Mouse (Mus musculus) monocyte, adult 59 days (primary cell): ENCODE measurements around the gene Ptgs1. TPM values are rescaled to one million over a fixed set of nuclear protein-coding genes. Genes with fewer than 3 reads are reported as not detected.

Experiments
- total RNA-seq, 2 experiments: library from RNA; stranded (reverse); gene quantifications; one replicate each; pipeline ENCODE4 v1.2.4; 2023

Ptgs1 gene
- total RNA-seq: 10 to 100 TPM; 87.8 to 89.9 TPM

DNA sequence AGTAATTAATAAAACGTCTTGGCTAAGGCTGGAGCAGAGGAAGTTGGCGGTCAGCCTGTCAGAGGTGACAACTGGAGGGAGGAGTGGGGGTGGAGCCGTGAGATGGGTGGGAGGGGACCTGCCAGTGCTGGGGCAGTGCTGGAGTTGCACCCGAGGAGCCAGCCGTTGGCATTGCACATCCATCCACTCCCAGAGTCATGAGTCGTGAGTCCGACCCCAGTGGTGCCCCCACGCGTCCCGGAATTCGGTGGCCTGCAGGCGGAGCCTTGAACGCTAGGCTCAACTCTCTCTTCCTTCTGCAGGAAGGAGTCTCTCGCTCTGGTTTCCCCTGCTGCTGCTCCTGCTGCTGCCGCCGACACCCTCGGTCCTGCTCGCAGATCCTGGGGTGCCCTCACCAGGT lies at the start of gene Ptgs1:
Gene Ptgs1, plus strand, starts transcription at position 61 of the 400 bp plus-strand sequence.

Other genes starting within 250 kb of the Ptgs1 start
- 10 to 100 TPM; 53.0 to 57.7 TPM for gene Ndufa8, start 181.0 kb upstream of the Ptgs1 start, total RNA-seq
- gene Morn5, start 181.0 kb upstream of the Ptgs1 start, total RNA-seq: not detected
- not detected for gene Lhx6, start 125.0 kb upstream of the Ptgs1 start, total RNA-seq
- 10 to 100 TPM in 1 of 2 experiments, 1 to 10 TPM in 1; 9.5 to 11.6 TPM for gene Mrrf, start 94.0 kb upstream of the Ptgs1 start, total RNA-seq
- gene Rbm18, start 93.7 kb upstream of the Ptgs1 start, total RNA-seq: 10 to 100 TPM; 27.7 to 28.1 TPM
- gene Olfr338, start 143.1 kb downstream of the Ptgs1 start, total RNA-seq: not detected
- gene Olfr339, start 188.5 kb downstream of the Ptgs1 start, total RNA-seq: not detected
- not detected for gene Olfr340, start 222.2 kb downstream of the Ptgs1 start, total RNA-seq